In the genomic region with DNA sequence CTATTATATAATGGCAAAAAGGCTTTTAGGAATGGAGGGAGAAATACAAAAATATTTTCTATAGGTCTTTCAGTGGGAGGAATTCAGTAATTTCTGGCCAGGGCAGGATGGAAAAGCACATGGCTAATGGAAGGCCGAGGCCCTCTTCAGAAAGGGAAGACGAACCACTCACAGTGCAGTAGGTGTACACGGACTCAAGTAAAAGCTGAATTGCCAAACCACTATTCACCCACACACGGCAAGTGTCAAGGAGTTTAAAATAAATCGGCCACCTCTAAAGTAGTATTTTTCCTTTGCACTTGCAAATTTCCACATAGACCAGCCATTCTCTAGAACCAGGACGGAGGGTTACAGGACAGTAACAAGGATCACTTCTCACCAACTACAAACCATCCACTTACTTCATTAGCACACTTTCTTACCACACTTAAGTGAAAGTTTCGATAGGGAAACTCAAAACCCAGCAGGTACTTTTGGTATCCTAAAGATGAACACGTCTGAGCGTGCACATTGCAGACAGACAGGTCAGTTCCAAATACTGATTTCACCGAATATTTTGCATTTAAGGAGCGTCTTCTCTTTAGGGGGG, we compare ENCODE assay signal across 9 mouse cellular contexts. TPM values are rescaled to one million over a fixed set of nuclear protein-coding genes. Genes with fewer than 3 reads are reported as not detected.
DNase-seq lines count a peak whose midpoint lies in the region; ATAC-seq and TF ChIP-seq lines count a peak whose summit lies in the region.
"Had no signal": no experiment of that assay in that cellular context is flagged by ENCODE, and none has a peak within 500 bp of the region (broad histone marks: within the 10 kb centered on the region; RNA-seq: fewer than 3 reads in every experiment).

No protein-coding gene starts in this region.

- WGBS in forebrain, embryonic 15.5 days: 6% methylated on average over 11 of the region's 11 CpGs
- 24% methylated on average over 11 of the region's 11 CpGs for WGBS in liver, embryonic 15.5 days (ENCODE audit: insufficient replicate concordance)

- H3K9me3 ChIP-seq in G1E (replicated peaks): no peaks in the 10 kb centered on the region
- no peaks in the 10 kb centered on the region for H3K9me3 ChIP-seq in forebrain, embryonic 15.5 days
- H3K9me3 ChIP-seq in liver, embryonic 15.5 days (replicated peaks): no peaks in the 10 kb centered on the region

- no peak for DNase-seq in gastrocnemius, adult 2 months
- no peak for DNase-seq in gastrocnemius, adult 8-10 months (ENCODE audit: low spot score in 2 of 2)
- no peak for DNase-seq in G1E (ENCODE audit: low spot score)
- DNase-seq in spleen, postnatal 10 days (ENCODE audit: low spot score in 2 of 2): no peak
- DNase-seq in left cerebral cortex, adult 8-10 months (ENCODE audit: low spot score in 2 of 2): no peak
- no peak for DNase-seq in B cell, adult 2 months

- peak overlapping the region; percentile 63 for H3K4me2 ChIP-seq in forebrain, embryonic 15.5 days (replicated peaks)
- peak overlapping the region; percentile 93 for H3K4me2 ChIP-seq in liver, embryonic 15.5 days

- intact Hi-C loops in gastrocnemius, adult 2 months (cut with DNase I): loop anchor here (10.0 kb wide), 1 partner anchor 170 kb away; no protein-coding TSS in a partner anchor

- H3K27me3 ChIP-seq in G1E (ENCODE audit: insufficient read depth, low read length): no peaks in the 10 kb centered on the region
- H3K27me3 ChIP-seq in forebrain, embryonic 15.5 days: no peaks in the 10 kb centered on the region
- H3K27me3 ChIP-seq in liver, embryonic 15.5 days: no peaks in the 10 kb centered on the region

- H3K27ac ChIP-seq in gastrocnemius, adult 2 months: peak overlapping the region; percentile 98
- peak overlapping the region; percentile 99 for H3K27ac ChIP-seq in forebrain, embryonic 15.5 days (replicated peaks)
- peak overlapping the region; percentile 92 for H3K27ac ChIP-seq in liver, embryonic 15.5 days (replicated peaks)

- H3K4me1 ChIP-seq in G1E (ENCODE audit: insufficient read depth, low read depth, low read length): peaks cover 34% of the 10 kb centered on the region
- H3K4me1 ChIP-seq in forebrain, embryonic 15.5 days: peaks cover 33% of the 10 kb centered on the region
- peaks cover 28% of the 10 kb centered on the region for H3K4me1 ChIP-seq in liver, embryonic 15.5 days (replicated peaks)

- no peak for ATAC-seq in G1E (ENCODE audit: extremely low read depth, insufficient number of reproducible peaks, low FRiP score, poor library complexity, severe bottlenecking)
- ATAC-seq in forebrain, embryonic 15.5 days (replicated peaks): no peak
- no peak for ATAC-seq in liver, embryonic 15.5 days (ENCODE audit: insufficient read depth)

- TF ChIP-seq CTCF in gastrocnemius, adult 2 months (IDR thresholded peaks at IDR 0.05): no peak
- TF ChIP-seq CTCF in G1E (IDR thresholded peaks at IDR 0.05; ENCODE audit: low read depth, low read length): no peak

- peak overlapping the region; percentile 99 for H3K4me3 ChIP-seq in gastrocnemius, adult 2 months
- peak overlapping the region; percentile 95 for H3K4me3 ChIP-seq in G1E (ENCODE audit: low read depth, low read length)
- H3K4me3 ChIP-seq in forebrain, embryonic 15.5 days: peak overlapping the region; percentile 90
- peak overlapping the region; percentile 98 for H3K4me3 ChIP-seq in liver, embryonic 15.5 days (replicated peaks)

- H3K9ac ChIP-seq in forebrain, embryonic 15.5 days (replicated peaks): peak overlapping the region; percentile 100
- peak overlapping the region; percentile 95 for H3K9ac ChIP-seq in liver, embryonic 15.5 days

- H3K36me3 ChIP-seq in G1E (replicated peaks): peaks cover 34% of the 10 kb centered on the region
- H3K36me3 ChIP-seq in forebrain, embryonic 15.5 days: no peaks in the 10 kb centered on the region; the same call in 1 of the 2 replicates
- H3K36me3 ChIP-seq in liver, embryonic 15.5 days (replicated peaks): peaks cover 7% of the 10 kb centered on the region; the same call in 1 of the 2 replicates

RNA-seq across cellular contexts. Expression of a gene that starts 1.2 kb away (rescaled TPM):
- total RNA-seq in gastrocnemius, adult 2 months (2021): 10 to 100 TPM; 32.2 to 39.3 TPM
- total RNA-seq in gastrocnemius, adult 8-10 months (2022): 10 to 100 TPM; 30.7 to 34.4 (median 31.1) TPM
- total RNA-seq in G1E (2014; fragmentation: Nextera tagmentation) (147 and 158 TPM in 2 replicates), G1E (2017) (103 and 112 TPM in 2 replicates)
- 10.4 and 13.1 TPM in 2 replicates for polyA plus RNA-seq in G1E (2012)
- 54.6 and 57.0 TPM in 2 replicates for polyA plus RNA-seq in forebrain, embryonic 15.5 days (2015; fragmentation: Nextera tagmentation; extraction: Ambion mirVana)
- 20.7 and 20.9 TPM in 2 replicates for polyA plus RNA-seq in liver, embryonic 15.5 days (2015; fragmentation: Nextera tagmentation; extraction: Ambion mirVana)
- 10 to 100 TPM; 51.7 to 66.2 (median 62.7) TPM for total RNA-seq in left cerebral cortex, adult 8-10 months (2022)

RNA-seq across cellular contexts. Expression of a gene that starts 59.4 kb away (rescaled TPM):
- not detected for total RNA-seq in gastrocnemius, adult 2 months (2021)
- total RNA-seq in gastrocnemius, adult 8-10 months (2022): not detected
- total RNA-seq in G1E (2014; fragmentation: Nextera tagmentation): not detected in 2 replicates
- total RNA-seq in G1E (2017): not detected in 2 replicates
- not detected in 2 replicates for polyA plus RNA-seq in G1E (2012)
- polyA plus RNA-seq in forebrain, embryonic 15.5 days (2015; fragmentation: Nextera tagmentation; extraction: Ambion mirVana): not detected in 2 replicates
- polyA plus RNA-seq in liver, embryonic 15.5 days (2015; fragmentation: Nextera tagmentation; extraction: Ambion mirVana): not detected in 2 replicates
- not detected for total RNA-seq in left cerebral cortex, adult 8-10 months (2022)
- total RNA-seq: left cerebral cortex, postnatal 25 days had no signal
